Mouse (Mus musculus) G1E (cell line): ENCODE results near the gene Vash1.

ENCODE experiments used
- CTCF ChIP-seq: IDR thresholded peaks from 2 replicates; pipeline ENCODE4 v1.5.1; 2012; ENCODE audit warnings: low read depth, low read length, inconsistent platforms, mixed read lengths
- GATA1 ChIP-seq: IDR thresholded peaks from 2 replicates; pipeline ENCODE4 v1.6.1; 2012; ENCODE audit warnings: borderline replicate concordance, low read length, inconsistent platforms, mixed read lengths
- POLR2AphosphoS5 ChIP-seq: IDR thresholded peaks from 2 replicates; pipeline ENCODE4 v1.6.1; 2012; ENCODE audit warnings: low read depth, low read length, inconsistent platforms; ENCODE audit not compliant: insufficient replicate concordance

DNA sequence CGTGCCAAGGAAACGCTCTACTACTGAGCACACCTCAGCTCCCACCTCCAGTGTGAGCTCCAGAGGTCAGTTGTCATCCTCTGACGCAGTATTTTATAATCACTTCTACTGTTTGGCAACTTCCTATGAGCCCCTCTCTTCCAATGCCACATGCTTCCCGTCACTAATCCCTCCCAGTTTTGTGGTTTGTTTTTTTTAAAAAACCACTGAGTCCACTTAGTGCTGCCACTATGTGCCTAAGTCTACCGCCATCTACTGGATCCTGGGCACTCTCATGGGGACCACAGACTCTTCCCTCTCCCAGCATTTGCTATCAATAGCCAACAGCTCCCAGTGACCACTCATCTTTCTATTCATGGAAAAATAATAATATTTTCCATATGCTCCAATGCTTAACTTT, 35.5 kb downstream of the Vash1 start:
- TF ChIP-seq CTCF (no peak), GATA1 (no peak), POLR2AphosphoS5 (no peak)
